Comparison of ENCODE assay signal across 21 mouse cellular contexts in the genomic region with DNA sequence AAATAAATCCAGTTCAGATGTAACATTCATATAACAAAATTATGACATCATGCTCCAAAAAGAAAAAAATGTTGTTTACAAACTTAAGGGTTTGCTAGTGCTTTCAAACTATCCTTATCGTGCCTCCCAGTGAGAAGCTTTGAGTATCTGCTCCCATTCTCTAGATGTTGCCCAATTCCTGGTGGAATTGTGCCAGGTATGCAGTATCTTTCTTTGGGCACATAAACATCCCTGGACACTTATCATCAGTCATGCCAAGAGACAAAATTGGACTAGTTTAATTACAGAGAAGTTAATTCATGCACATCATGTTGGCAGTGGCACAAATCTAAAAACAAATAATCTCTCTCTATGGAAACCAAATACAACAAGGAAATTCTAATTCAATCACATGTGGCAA.
DNase-seq lines count a peak whose midpoint lies in the region; ATAC-seq and TF ChIP-seq lines count a peak whose summit lies in the region.
"Had no signal": no experiment of that assay in that cellular context is flagged by ENCODE, and none has a peak within 500 bp of the region (broad histone marks: within the 10 kb centered on the region; RNA-seq: fewer than 3 reads in every experiment).

No protein-coding gene starts in this region.

- no peaks in the 10 kb centered on the region for H3K27me3 ChIP-seq in forebrain, embryonic 12.5 days
- H3K27me3 ChIP-seq: embryonic facial prominence, embryonic 13.5 days; heart, embryonic 13.5 days; hindbrain, embryonic 12.5 days; midbrain, embryonic 12.5 days had no signal

- TF ChIP-seq POLR2A in brain, embryonic 14.5 days (IDR thresholded peaks at IDR 0.05; ENCODE audit: borderline replicate concordance, extremely low read depth, insufficient read depth, insufficient read length, poor library complexity, severe bottlenecking), result no peak

- no peaks in the 10 kb centered on the region for H3K9me3 ChIP-seq in forebrain, embryonic 12.5 days
- H3K9me3 ChIP-seq: embryonic facial prominence, embryonic 13.5 days; heart, embryonic 13.5 days; hindbrain, embryonic 12.5 days; limb, embryonic 10.5 days; midbrain, embryonic 12.5 days had no signal

- H3K9ac ChIP-seq in forebrain, embryonic 12.5 days, result no peak overlapping the region
- H3K9ac ChIP-seq: embryonic facial prominence, embryonic 13.5 days; heart, embryonic 13.5 days; hindbrain, embryonic 12.5 days; liver, postnatal 0 days; midbrain, embryonic 12.5 days had no signal

- peaks cover 2% of the 10 kb centered on the region; the same call in 1 of the 2 replicates for H3K4me1 ChIP-seq in forebrain, embryonic 12.5 days
- H3K4me1 ChIP-seq: midbrain, embryonic 12.5 days had no signal

- no peak overlapping the region for H3K4me2 ChIP-seq in forebrain, embryonic 12.5 days
- H3K4me2 ChIP-seq: embryonic facial prominence, embryonic 13.5 days; heart, embryonic 13.5 days; hindbrain, embryonic 12.5 days; liver, embryonic 11.5 days; midbrain, embryonic 12.5 days had no signal

- ATAC-seq in forebrain, embryonic 12.5 days (ENCODE audit: low FRiP score), result no peak
- ATAC-seq: forebrain, embryonic 14.5 days; inflammation-experienced regulatory T-cells, adult 6 months; liver, postnatal 0 days had no signal

- no peak overlapping the region for H3K4me3 ChIP-seq in forebrain, embryonic 12.5 days (replicated peaks)
- H3K4me3 ChIP-seq: embryonic facial prominence, embryonic 13.5 days; heart, embryonic 13.5 days; hindbrain, embryonic 12.5 days; limb, embryonic 10.5 days; midbrain, embryonic 12.5 days had no signal

- TF ChIP-seq CTCF in brain, embryonic 14.5 days (IDR thresholded peaks at IDR 0.05; ENCODE audit: borderline replicate concordance, extremely low read depth, insufficient read depth, insufficient read length), result no peak

- H3K36me3 ChIP-seq in forebrain, embryonic 12.5 days (replicated peaks), result no peaks in the 10 kb centered on the region
- H3K36me3 ChIP-seq: embryonic facial prominence, embryonic 13.5 days; heart, embryonic 13.5 days; hindbrain, embryonic 12.5 days; limb, embryonic 10.5 days; midbrain, embryonic 12.5 days had no signal

- no peak overlapping the region for H3K27ac ChIP-seq in forebrain, embryonic 12.5 days
- H3K27ac ChIP-seq: heart, embryonic 13.5 days; hindbrain, embryonic 12.5 days; kidney, postnatal 0 days; limb, embryonic 10.5 days; midbrain, embryonic 12.5 days had no signal

- DNase-seq in heart, adult 18-20 months, result peak; percentile 50 to 55
- DNase-seq in heart, adult 8-10 months (ENCODE audit: low spot score), result no peak
- peak; percentile 86 for DNase-seq in Muller cell, postnatal 12 days (ENCODE audit: inconsistent ontology term)
- DNase-seq in brain, embryonic 14.5 days (ENCODE audit: low read depth), result peak; percentile 33
- peak; percentile 18 for DNase-seq in skeletal muscle tissue, adult 2 months (ENCODE audit: low read depth, low spot score)
- DNase-seq in layer of hippocampus, adult 9-10 months (ENCODE audit: low spot score), result no peak
- DNase-seq: cerebellum, adult 18-20 months; cerebellum, postnatal 25 days; kidney, adult 18-20 months; liver, postnatal 0 days; thymus, postnatal 14 days had no signal

- 87% methylated on average over 1 of the region's 1 CpGs for WGBS in forebrain, embryonic 12.5 days

Comparison
In these comparisons a context has a peak if more than half of its experiments do, and no peak if none do; other contexts are left out.
1. DNase-seq: peak in heart, adult 18-20 months (2 of 2), Muller cell, postnatal 12 days (single experiment), brain, embryonic 14.5 days (single experiment) and skeletal muscle tissue, adult 2 months (single experiment); none in heart, adult 8-10 months (single experiment) and layer of hippocampus, adult 9-10 months (single experiment).